Mouse (Mus musculus) spleen, embryonic (tissue): ENCODE data around the gene Hnrnpa0.

Experiments
- CTCF ChIA-PET: fragments of 350-600 bp; sonication (Branson Sonifier 250); formaldehyde crosslinking; loops from one replicate; lab custom pipeline; 2022; lab: Charles Lee

Hnrnpa0 gene

DNA sequence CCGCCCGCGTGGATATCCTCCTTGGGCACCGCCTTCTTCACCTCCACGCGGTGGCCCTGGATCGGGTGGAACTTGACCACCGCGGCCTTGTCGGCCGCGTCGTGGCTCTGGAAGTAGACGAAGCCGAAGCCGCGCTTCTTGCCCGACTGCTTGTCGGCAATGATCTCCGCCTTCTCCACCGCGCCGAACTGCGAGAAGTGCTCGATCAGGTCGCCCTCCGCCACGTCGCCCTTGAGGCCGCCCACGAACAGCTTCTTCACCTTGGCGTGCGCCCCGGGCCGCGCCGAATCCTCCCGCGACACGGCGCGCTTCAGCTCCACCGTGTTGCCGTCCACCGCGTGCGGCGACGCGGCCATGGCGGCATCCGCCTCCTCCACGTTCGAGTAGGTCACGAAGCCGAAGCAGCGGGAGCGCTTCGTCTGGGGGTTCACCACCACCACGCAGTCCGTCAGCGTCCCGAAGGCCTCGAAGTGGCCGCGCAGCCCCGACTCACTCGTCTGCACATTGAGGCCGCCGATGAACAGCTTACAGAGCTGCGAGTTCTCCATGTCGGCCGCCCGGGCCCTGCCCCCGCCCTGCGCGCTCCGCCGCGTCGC is 492 bp downstream of the Hnrnpa0 start:
- CTCF ChIA-PET: no interaction called here

GRCm38 (mm10) chr13:58126862-58127765 is 1.2 kb downstream of the Hnrnpa0 start:
- CTCF ChIA-PET: no interaction called here

DNA sequence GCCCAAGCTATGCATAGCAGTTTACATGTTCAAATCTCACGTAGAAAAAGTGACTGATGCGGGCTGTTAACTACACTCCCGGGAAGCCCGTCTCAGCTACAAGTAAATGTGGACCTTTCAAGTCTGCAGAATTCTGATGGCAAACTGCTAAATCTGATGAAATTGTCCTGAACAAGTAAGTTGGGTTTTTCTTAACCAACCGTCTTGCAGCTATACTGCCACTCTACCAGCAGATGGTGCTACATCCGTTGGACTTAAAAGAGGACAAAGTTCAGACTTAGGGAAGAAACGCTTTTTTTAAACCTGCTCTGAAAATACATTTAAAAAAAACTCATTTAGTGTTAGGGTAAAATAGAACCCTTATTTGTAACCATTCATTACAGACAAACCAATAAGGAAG is 2.2 kb downstream of the Hnrnpa0 start:
- CTCF ChIA-PET: no interaction called here

DNA sequence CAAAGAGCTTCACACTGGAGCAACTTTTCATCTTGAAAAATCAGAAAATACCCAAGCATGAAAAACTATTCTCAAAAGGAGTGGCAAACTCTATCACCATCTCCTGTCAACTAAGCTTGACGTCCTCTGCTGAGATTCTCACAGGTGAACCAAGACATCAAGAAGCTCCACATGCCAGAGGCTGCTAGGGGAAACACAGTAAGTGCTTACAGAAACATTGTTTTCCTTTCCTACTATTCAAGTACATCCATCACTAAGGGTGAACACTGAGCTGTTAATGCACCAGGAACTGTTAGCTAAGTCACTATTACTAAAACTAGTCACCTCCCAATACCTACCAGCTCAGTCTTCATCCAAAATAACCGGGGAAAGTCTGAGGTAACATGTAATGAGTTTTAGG is 3.4 kb downstream of the Hnrnpa0 start:
- CTCF ChIA-PET: interaction anchor here (0.7 kb wide), 2 partner anchors 33 to 430 kb away, joined by 3 to 7 read pairs; partner anchors contain the start of gene Idnk

- CTCF ChIA-PET: no interaction called here
Measured at GRCm38 (mm10) chr13:58124278-58124677, 4.1 kb downstream of the Hnrnpa0 start.

- CTCF ChIA-PET: no interaction called here
Measured at GRCm38 (mm10) chr13:58123381-58123780, 5.0 kb downstream of the Hnrnpa0 start.

DNA sequence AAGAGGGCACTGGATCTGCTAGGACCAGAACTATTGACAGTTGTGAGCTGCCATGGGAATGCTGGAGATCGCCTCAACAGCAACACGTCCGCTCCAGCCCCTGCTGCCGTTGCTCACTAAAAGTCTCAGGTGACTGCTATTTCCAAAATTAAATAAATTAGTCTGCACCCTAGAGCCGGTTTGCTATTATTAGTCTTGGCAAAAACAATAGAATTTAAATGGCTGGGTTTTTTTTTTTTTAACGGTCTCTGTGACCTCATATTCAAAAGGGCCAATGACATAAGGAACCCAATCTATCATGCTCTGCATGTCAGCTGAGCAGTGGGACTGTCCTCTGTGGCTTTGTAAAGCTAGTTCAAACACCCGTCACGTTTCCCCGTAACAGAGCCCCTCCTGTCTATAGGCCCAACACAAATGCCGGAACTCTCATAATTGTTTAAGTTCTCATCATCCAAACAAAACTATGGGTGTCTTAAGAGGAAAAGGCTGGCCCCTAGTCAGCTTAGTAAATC is 5.5 kb downstream of the Hnrnpa0 start:
- CTCF ChIA-PET: no interaction called here

GRCm38 (mm10) chr13:58117318-58118017 is 10.9 kb downstream of the Hnrnpa0 start:
- CTCF ChIA-PET: no interaction called here

DNA sequence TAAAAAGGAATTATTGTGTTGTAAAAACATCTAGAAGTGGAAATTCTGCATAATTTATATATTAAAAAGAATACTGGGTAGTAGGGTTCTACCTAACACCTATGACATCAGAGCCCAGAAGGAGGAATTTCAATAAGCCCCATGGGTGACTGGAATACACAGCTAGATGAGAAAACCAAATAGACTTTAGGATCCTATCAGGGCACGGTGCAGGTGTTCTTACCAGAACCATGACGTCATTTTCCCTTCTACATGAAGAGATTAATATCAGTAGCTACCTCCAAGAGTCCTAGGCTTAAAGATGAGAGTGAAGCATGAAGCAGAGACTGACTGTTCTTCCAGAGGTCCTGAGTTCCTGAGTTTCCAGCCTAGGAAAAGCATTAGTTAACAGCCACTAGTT is 11.6 kb downstream of the Hnrnpa0 start:
- CTCF ChIA-PET: no interaction called here

- CTCF ChIA-PET: no interaction called here
Measured at GRCm38 (mm10) chr13:58115227-58115626, 13.1 kb downstream of the Hnrnpa0 start.

DNA sequence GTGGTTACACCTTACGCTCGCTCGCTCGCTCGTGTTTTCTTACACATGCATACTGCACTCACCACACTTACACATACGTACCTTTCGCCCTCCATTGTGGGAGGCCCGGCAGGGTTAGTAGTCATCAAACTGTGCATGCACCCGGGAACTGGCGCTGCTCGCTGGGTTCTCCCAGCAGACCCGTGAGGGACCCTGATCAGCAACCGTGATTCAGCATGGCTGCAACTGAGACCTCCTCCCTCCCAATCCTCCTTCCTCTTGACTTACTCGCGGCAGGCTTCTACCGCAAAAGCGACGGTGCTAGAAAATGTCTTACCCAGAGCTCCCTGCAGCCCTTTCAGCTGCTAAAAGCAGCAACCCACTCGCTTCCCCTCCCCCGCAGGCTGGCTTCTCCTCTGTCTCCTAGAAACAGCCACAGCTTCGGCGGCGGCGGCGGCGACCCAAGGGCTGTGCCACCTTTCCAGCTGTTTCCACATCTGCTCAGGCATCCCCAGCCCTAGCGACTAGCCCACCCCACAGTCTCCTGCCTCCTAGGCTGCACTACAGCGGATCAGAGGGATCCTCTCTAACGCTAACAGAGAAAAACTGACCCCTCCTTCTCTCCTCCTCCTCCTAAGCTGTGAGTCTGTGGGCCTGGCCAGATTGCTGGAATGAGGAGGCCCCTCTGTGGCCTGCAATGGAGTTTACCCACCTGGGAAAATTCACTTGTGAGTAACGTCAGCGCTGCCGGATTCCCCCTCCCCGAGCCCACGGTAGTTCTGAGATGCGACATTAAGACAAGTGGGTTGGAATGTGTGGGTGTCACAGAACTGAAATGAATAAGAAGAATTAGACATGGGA is 15.1 kb downstream of the Hnrnpa0 start, which contains the start of gene Klhl3:
Klhl3 (minus strand) TSS at position 532 of the 840 bp plus-strand sequence.
- CTCF ChIA-PET: no interaction called here

DNA sequence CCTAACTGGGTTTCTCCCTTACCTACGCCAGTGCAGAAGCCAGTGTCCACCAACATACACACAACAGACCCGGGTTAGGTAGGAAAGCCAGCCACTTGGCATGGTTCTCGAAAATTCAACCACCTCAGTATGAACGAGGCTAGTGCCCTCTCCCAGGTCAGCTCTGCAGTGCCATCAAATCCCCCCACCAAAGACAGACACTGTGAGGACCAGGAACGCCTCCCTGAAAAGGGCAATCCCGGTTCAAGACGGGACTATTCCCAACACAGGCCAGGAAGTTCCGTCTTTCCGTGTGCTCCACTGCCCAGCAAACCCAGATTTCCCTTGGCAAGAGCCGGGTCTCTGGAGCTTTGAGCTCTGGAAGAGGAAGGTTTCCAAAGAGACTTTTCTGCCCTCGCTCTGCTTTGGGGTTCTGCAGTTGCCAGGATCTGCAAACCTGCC is 15.7 kb downstream of the Hnrnpa0 start:
- CTCF ChIA-PET: no interaction called here

- CTCF ChIA-PET: no interaction called here
Measured at GRCm38 (mm10) chr13:58112191-58112590, 16.2 kb downstream of the Hnrnpa0 start.

- CTCF ChIA-PET: no interaction called here
Measured at GRCm38 (mm10) chr13:58111306-58111705, 17.1 kb downstream of the Hnrnpa0 start.

DNA sequence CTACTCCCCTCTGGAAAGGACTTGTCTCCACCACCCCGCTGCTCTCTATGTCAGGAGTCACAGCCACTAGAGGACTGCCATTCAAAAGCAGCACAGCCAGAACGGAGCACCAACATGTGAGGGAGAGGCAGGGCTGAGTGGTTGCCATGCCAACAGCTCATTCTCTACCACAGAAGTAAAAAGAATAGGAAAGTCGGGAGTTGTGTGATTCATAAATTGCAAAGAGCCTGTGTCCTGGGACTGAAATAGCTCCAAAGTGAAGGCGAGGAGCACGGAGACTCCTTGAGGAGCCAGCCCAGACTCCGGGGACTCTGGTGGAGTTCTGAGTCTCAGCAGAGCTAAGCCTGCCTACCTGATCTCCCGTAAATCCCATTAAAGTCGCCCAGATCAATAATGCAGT is 37.7 kb downstream of the Hnrnpa0 start:
- CTCF ChIA-PET: interaction anchor here (0.8 kb wide), 1 partner anchor 23 kb away, joined by 7 read pairs; no protein-coding TSS in a partner anchor

- CTCF ChIA-PET: no interaction called here
Measured at GRCm38 (mm10) chr13:58084396-58084795, 44.0 kb downstream of the Hnrnpa0 start.

DNA sequence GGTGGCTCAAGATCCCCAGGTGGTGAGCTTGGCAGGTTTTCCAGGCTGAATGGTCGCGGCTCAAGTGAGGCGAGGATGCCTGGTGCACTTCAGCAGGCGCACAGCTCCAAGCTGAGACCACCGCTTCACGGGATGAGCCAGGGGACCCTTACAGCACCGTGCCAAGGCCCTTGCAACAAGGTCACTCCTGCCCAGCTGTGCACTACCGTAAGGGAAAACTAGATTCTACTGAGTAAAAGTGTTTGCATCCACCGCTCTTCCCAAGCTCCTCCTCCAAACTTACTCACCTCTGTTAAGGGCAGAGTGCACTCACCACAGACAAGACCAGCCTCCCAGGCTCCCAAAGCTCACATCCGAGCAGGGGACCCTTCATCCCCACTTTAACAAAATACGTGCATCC is 44.8 kb downstream of the Hnrnpa0 start:
- CTCF ChIA-PET: no interaction called here

GRCm38 (mm10) chr13:58083048-58083447 is 45.3 kb downstream of the Hnrnpa0 start:
- CTCF ChIA-PET: no interaction called here

- CTCF ChIA-PET: no interaction called here
Measured at GRCm38 (mm10) chr13:58078361-58078760, 50.0 kb downstream of the Hnrnpa0 start.
